Mouse (Mus musculus) lung, postnatal 0 days (tissue): ENCODE measurements around the gene Pabpn1.

Experiments used
- CTCF ChIP-seq: IDR thresholded peaks from 2 replicates; pipeline ENCODE4 v1.5.1; 2016; ENCODE audit warnings: antibody characterized with exemption, mild to moderate bottlenecking
- EP300 ChIP-seq: IDR thresholded peaks from 2 replicates; pipeline ENCODE4 v1.6.1; 2016; ENCODE audit warnings: antibody characterized with exemption, mild to moderate bottlenecking, control low read depth

DNA sequence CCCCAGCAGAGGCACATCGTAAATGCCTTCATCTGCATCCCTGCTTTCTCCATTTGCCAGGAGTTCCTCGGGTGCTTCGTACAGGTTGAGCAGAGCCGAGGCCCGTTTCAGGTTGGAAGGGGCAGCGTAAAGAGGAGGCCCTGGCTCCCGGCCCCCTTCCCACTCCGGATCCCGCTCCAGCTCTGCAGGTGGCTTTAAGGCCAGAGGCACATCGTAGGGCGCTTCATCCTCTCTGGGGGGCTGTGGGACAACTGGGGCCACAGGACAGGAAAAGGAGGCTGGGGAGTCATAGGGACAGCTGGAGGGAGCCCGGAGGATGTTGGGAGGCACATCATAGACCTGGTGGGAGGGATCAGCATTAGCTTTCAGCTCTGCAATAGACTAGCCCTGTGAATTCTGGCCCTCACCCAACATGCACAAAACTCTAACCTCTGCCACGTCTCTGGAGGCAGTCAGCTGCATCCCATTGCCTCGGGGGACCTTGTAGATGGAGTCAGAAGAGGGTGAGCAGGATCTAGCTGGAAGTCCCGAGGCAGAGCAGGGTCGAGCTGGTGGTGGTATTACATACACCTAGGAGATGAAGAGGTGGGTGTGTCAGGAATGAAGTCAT lies 27.9 kb downstream of the Pabpn1 start:
- TF ChIP-seq CTCF (no peak), EP300 (no peak)
